Mouse (Mus musculus): ENCODE results near the gene Gstp1. TPM values are rescaled to one million over a fixed set of nuclear protein-coding genes. Genes with fewer than 3 reads are reported as not detected.
A peak's percentile ranks its signal among the peaks of the same experiment; 100 is the strongest.

Gene Gstp1
- polyA plus RNA-seq, 1 experiment from 2014 or later: 378 TPM

- Histone ChIP-seq H3K4me2 (ENCODE audit: low read depth, low read length) (peak within 1 kb of the TSS; percentile 41), H3K4me1 (ENCODE audit: control insufficient read depth, insufficient read depth, low read length) (peaks cover 22% of the 10 kb centered on the region), H3K27me3 (ENCODE audit: control insufficient read depth, insufficient read depth, low read length) (no peaks in the 10 kb centered on the region), H3K4me3 (ENCODE audit: low read length) (no peak within 1 kb of the TSS), H3K27ac (ENCODE audit: low read length) (peak within 1 kb of the TSS; percentile 82), H3K36me3 (ENCODE audit: control insufficient read depth, insufficient read depth) (0 out of 2 replicates have a peak, but pooled peaks cover 4% of the 10 kb centered on the region), H3K9ac (ENCODE audit: low read length) (peak within 1 kb of the TSS; percentile 62), H3K9me3 (replicated peaks; ENCODE audit: control insufficient read depth, low read length) (no peaks in the 10 kb centered on the region)
- 9% methylated on average over 8 of the region's 8 CpGs for WGBS
- peak; percentile 74 for ATAC-seq (replicated peaks; ENCODE audit: extremely low read depth, insufficient read depth, low FRiP score)
These were observed 51.5 kb downstream of the Gstp1 start, which contains the start of gene Acy3 for GRCm38 (mm10) chr19:3986334-3986733. TSS of gene Acy3 (plus strand) at chr19:3986570.

Other genes with a start within 250 kb of the Gstp1 start
- gene Chka, start 186.2 kb downstream of the Gstp1 start, polyA plus RNA-seq (2015; fragmentation: Nextera tagmentation; extraction: Ambion mirVana): 24.1 and 30.6 TPM in 2 replicates
- 31.0 and 32.3 TPM in 2 replicates for gene Tcirg1, start 130.9 kb downstream of the Gstp1 start, polyA plus RNA-seq (2015; fragmentation: Nextera tagmentation; extraction: Ambion mirVana)
- 466 and 487 TPM in 2 replicates for gene Ndufs8, start 125.2 kb downstream of the Gstp1 start, polyA plus RNA-seq (2015; fragmentation: Nextera tagmentation; extraction: Ambion mirVana)
- 2.6 and 3.7 TPM in 2 replicates for gene Aldh3b1, start 108.2 kb downstream of the Gstp1 start, polyA plus RNA-seq (2015; fragmentation: Nextera tagmentation; extraction: Ambion mirVana)
- gene Unc93b1, start 102.8 kb downstream of the Gstp1 start, polyA plus RNA-seq (2015; fragmentation: Nextera tagmentation; extraction: Ambion mirVana): 19.8 TPM in 2 replicates
- gene Aldh3b3, start 79.3 kb downstream of the Gstp1 start, polyA plus RNA-seq (2015; fragmentation: Nextera tagmentation; extraction: Ambion mirVana): not detected in 2 replicates
- 0.21 and 0.47 TPM in 2 replicates for gene Aldh3b2, start 65.7 kb downstream of the Gstp1 start, polyA plus RNA-seq (2015; fragmentation: Nextera tagmentation; extraction: Ambion mirVana)
- gene Acy3, start 51.4 kb downstream of the Gstp1 start, polyA plus RNA-seq (2015; fragmentation: Nextera tagmentation; extraction: Ambion mirVana): 13.0 and 13.3 TPM in 2 replicates
- gene Tbx10, start 45.2 kb downstream of the Gstp1 start, polyA plus RNA-seq (2015; fragmentation: Nextera tagmentation; extraction: Ambion mirVana): not detected in 2 replicates
- gene Nudt8, start 37.4 kb downstream of the Gstp1 start, polyA plus RNA-seq (2015; fragmentation: Nextera tagmentation; extraction: Ambion mirVana): 67.8 and 75.1 TPM in 2 replicates
- 6.2 TPM in 2 replicates for gene Gm49405, start 37.4 kb downstream of the Gstp1 start, polyA plus RNA-seq (2015; fragmentation: Nextera tagmentation; extraction: Ambion mirVana)
- gene Doc2g, start 34.7 kb downstream of the Gstp1 start, polyA plus RNA-seq (2015; fragmentation: Nextera tagmentation; extraction: Ambion mirVana): 84.9 and 90.6 TPM in 2 replicates
- 618 and 661 TPM in 2 replicates for gene Ndufv1, start 25.2 kb downstream of the Gstp1 start, polyA plus RNA-seq (2015; fragmentation: Nextera tagmentation; extraction: Ambion mirVana)
- gene Gstp2, start 8.0 kb upstream of the Gstp1 start, polyA plus RNA-seq (2015; fragmentation: Nextera tagmentation; extraction: Ambion mirVana): 8.0 and 18.4 TPM in 2 replicates
- 0.51 and 0.80 TPM in 2 replicates for gene Gstp3, start 21.6 kb upstream of the Gstp1 start, polyA plus RNA-seq (2015; fragmentation: Nextera tagmentation; extraction: Ambion mirVana)
- not detected in 2 replicates for gene Cabp2, start 43.6 kb upstream of the Gstp1 start, polyA plus RNA-seq (2015; fragmentation: Nextera tagmentation; extraction: Ambion mirVana)
- gene Cdk2ap2, start 59.2 kb upstream of the Gstp1 start, polyA plus RNA-seq (2015; fragmentation: Nextera tagmentation; extraction: Ambion mirVana): 86.0 and 86.2 TPM in 2 replicates
- 27.7 and 29.4 TPM in 2 replicates for gene Pitpnm1, start 62.0 kb upstream of the Gstp1 start, polyA plus RNA-seq (2015; fragmentation: Nextera tagmentation; extraction: Ambion mirVana)
- gene Aip, start 87.9 kb upstream of the Gstp1 start, polyA plus RNA-seq (2015; fragmentation: Nextera tagmentation; extraction: Ambion mirVana): 87.5 and 88.6 TPM in 2 replicates
- not detected in 2 replicates for gene Gpr152, start 101.8 kb upstream of the Gstp1 start, polyA plus RNA-seq (2015; fragmentation: Nextera tagmentation; extraction: Ambion mirVana)
- 0.11 TPM in 1 of 2 replicates, not detected in the other for gene Cabp4, start 106.0 kb upstream of the Gstp1 start, polyA plus RNA-seq (2015; fragmentation: Nextera tagmentation; extraction: Ambion mirVana)
- 133 and 134 TPM in 2 replicates for gene Coro1b, start 110.6 kb upstream of the Gstp1 start, polyA plus RNA-seq (2015; fragmentation: Nextera tagmentation; extraction: Ambion mirVana)
- 25.3 and 71.1 TPM in 2 replicates for gene Ptprcap, start 115.6 kb upstream of the Gstp1 start, polyA plus RNA-seq (2015; fragmentation: Nextera tagmentation; extraction: Ambion mirVana)
- 47.4 and 48.7 TPM in 2 replicates for gene Rps6kb2, start 125.4 kb upstream of the Gstp1 start, polyA plus RNA-seq (2015; fragmentation: Nextera tagmentation; extraction: Ambion mirVana)
- gene Carns1, start 137.5 kb upstream of the Gstp1 start, polyA plus RNA-seq (2015; fragmentation: Nextera tagmentation; extraction: Ambion mirVana): 15.9 and 17.5 TPM in 2 replicates
- gene Tbc1d10c, start 153.3 kb upstream of the Gstp1 start, polyA plus RNA-seq (2015; fragmentation: Nextera tagmentation; extraction: Ambion mirVana): 10.8 and 26.5 TPM in 2 replicates
- 813 and 866 TPM in 2 replicates for gene Ppp1ca, start 154.1 kb upstream of the Gstp1 start, polyA plus RNA-seq (2015; fragmentation: Nextera tagmentation; extraction: Ambion mirVana)
- 19.9 and 21.1 TPM in 2 replicates for gene Rad9a, start 163.7 kb upstream of the Gstp1 start, polyA plus RNA-seq (2015; fragmentation: Nextera tagmentation; extraction: Ambion mirVana)
- gene Clcf1, start 176.3 kb upstream of the Gstp1 start, polyA plus RNA-seq (2015; fragmentation: Nextera tagmentation; extraction: Ambion mirVana): 1.5 and 1.7 TPM in 2 replicates
- gene AC109138.7, start 176.4 kb upstream of the Gstp1 start, polyA plus RNA-seq (2015; fragmentation: Nextera tagmentation; extraction: Ambion mirVana): not detected in 2 replicates
- 22.6 and 24.9 TPM in 2 replicates for gene Pold4, start 193.9 kb upstream of the Gstp1 start, polyA plus RNA-seq (2015; fragmentation: Nextera tagmentation; extraction: Ambion mirVana)
- gene Ssh3, start 231.2 kb upstream of the Gstp1 start, polyA plus RNA-seq (2015; fragmentation: Nextera tagmentation; extraction: Ambion mirVana): 8.3 and 11.6 TPM in 2 replicates
- gene Ankrd13d, start 245.2 kb upstream of the Gstp1 start, polyA plus RNA-seq (2015; fragmentation: Nextera tagmentation; extraction: Ambion mirVana): 1.4 and 2.4 TPM in 2 replicates